Comparison of ENCODE assay signal across 21 mouse cellular contexts in genomic region chr10:117765116-117765894, GRCm38 (mm10). TPM values are rescaled to one million over a fixed set of nuclear protein-coding genes. Genes with fewer than 3 reads are reported as not detected.
A peak's percentile ranks its signal among the peaks of the same experiment; 100 is the strongest.
DNase-seq lines count a peak whose midpoint lies in the region; ATAC-seq and TF ChIP-seq lines count a peak whose summit lies in the region.
"Had no signal": no experiment of that assay in that cellular context is flagged by ENCODE, and none has a peak within 500 bp of the region (broad histone marks: within the 10 kb centered on the region; RNA-seq: fewer than 3 reads in every experiment).

No protein-coding gene starts in this region.

- no peaks in the 10 kb centered on the region for H3K9me3 ChIP-seq in midbrain, embryonic 11.5 days (ENCODE audit: control insufficient read depth, low read length)
- H3K9me3 ChIP-seq in midbrain, postnatal 0 days (ENCODE audit: low read length) = no peaks in the 10 kb centered on the region
- H3K9me3 ChIP-seq: embryonic facial prominence, embryonic 10.5 days; embryonic facial prominence, embryonic 12.5 days; forebrain, embryonic 13.5 days; forebrain, embryonic 15.5 days had no signal

- no peak overlapping the region for H3K27ac ChIP-seq in midbrain, embryonic 11.5 days (ENCODE audit: low read depth, low read length)
- no peak overlapping the region for H3K27ac ChIP-seq in midbrain, postnatal 0 days (ENCODE audit: low read depth, low read length)
- H3K27ac ChIP-seq: embryonic facial prominence, embryonic 10.5 days; embryonic facial prominence, embryonic 12.5 days; forebrain, embryonic 13.5 days; forebrain, embryonic 15.5 days had no signal

- no peak overlapping the region for H3K4me2 ChIP-seq in midbrain, embryonic 11.5 days
- no peak overlapping the region for H3K4me2 ChIP-seq in midbrain, postnatal 0 days (ENCODE audit: low read depth, low read length, poor library complexity, severe bottlenecking)
- H3K4me2 ChIP-seq: embryonic facial prominence, embryonic 12.5 days; forebrain, embryonic 13.5 days; forebrain, embryonic 15.5 days had no signal

- no peaks in the 10 kb centered on the region for H3K4me1 ChIP-seq in midbrain, embryonic 11.5 days (ENCODE audit: control insufficient read depth, insufficient read depth, low read length)
- H3K4me1 ChIP-seq in midbrain, postnatal 0 days (ENCODE audit: insufficient read depth, low read length) = no peaks in the 10 kb centered on the region
- H3K4me1 ChIP-seq: embryonic facial prominence, embryonic 10.5 days; embryonic facial prominence, embryonic 12.5 days; forebrain, embryonic 13.5 days; forebrain, embryonic 15.5 days had no signal

- TF ChIP-seq CTCF in midbrain, postnatal 0 days (IDR thresholded peaks at IDR 0.05) = no peak

- no peak overlapping the region for H3K9ac ChIP-seq in midbrain, embryonic 11.5 days (ENCODE audit: low read length)
- no peak overlapping the region for H3K9ac ChIP-seq in midbrain, postnatal 0 days (replicated peaks; ENCODE audit: low read length, poor library complexity, severe bottlenecking)
- H3K9ac ChIP-seq: embryonic facial prominence, embryonic 12.5 days; forebrain, embryonic 13.5 days; forebrain, embryonic 15.5 days; forebrain, postnatal 0 days had no signal

- ATAC-seq in midbrain, embryonic 11.5 days (ENCODE audit: low FRiP score) = no peak
- ATAC-seq in midbrain, postnatal 0 days (ENCODE audit: low FRiP score) = no peak
- ATAC-seq in megakaryocyte-erythroid progenitor cell, adult 5-6 weeks (replicated peaks; ENCODE audit: low FRiP score, low TSS enrichment, poor library complexity, severe bottlenecking) = 0 out of 2 replicates have a peak, but pooled peaks have one; percentile 19
- ATAC-seq: forebrain, embryonic 13.5 days; forebrain, embryonic 15.5 days; forebrain, postnatal 0 days had no signal

- WGBS in midbrain, embryonic 11.5 days = 95% methylated on average over 11 of the region's 11 CpGs
- 92% methylated on average over 11 of the region's 11 CpGs for WGBS in midbrain, postnatal 0 days

- H3K36me3 ChIP-seq in midbrain, embryonic 11.5 days (ENCODE audit: control insufficient read depth, insufficient read depth, low read length) = peaks cover 36% of the 10 kb centered on the region; the same call in 1 of the 2 replicates
- H3K36me3 ChIP-seq in midbrain, postnatal 0 days (ENCODE audit: insufficient read depth, low read length) = peaks cover 41% of the 10 kb centered on the region

- no peaks in the 10 kb centered on the region for H3K27me3 ChIP-seq in midbrain, embryonic 11.5 days (ENCODE audit: control insufficient read depth, insufficient read depth, low read length)
- no peaks in the 10 kb centered on the region for H3K27me3 ChIP-seq in midbrain, postnatal 0 days (ENCODE audit: insufficient read depth, low read length)
- H3K27me3 ChIP-seq: embryonic facial prominence, embryonic 12.5 days; forebrain, embryonic 13.5 days; forebrain, embryonic 15.5 days had no signal

- no peak overlapping the region for H3K4me3 ChIP-seq in midbrain, embryonic 11.5 days (ENCODE audit: low read depth, low read length)
- H3K4me3 ChIP-seq in midbrain, postnatal 0 days (ENCODE audit: low read depth, low read length) = no peak overlapping the region
- H3K4me3 ChIP-seq: embryonic facial prominence, embryonic 10.5 days; embryonic facial prominence, embryonic 12.5 days; forebrain, embryonic 13.5 days; forebrain, embryonic 15.5 days had no signal

- intact Hi-C loops in heart, postnatal 10 days (cut with DNase I) = no loop called here
- intact Hi-C loops in gastrocnemius, postnatal 14 days (cut with DNase I; ENCODE audit: low total_unique reads) = no loop called here

- peak; percentile 80 for DNase-seq in heart, adult 11 months
- DNase-seq in heart, postnatal 10 days = no peak
- DNase-seq in midbrain, embryonic 11.5 days (ENCODE audit: low spot score, missing footprints) = peak; percentile 67
- no peak for DNase-seq in midbrain, postnatal 0 days (ENCODE audit: low spot score)
- peak; percentile 26 for DNase-seq in ZHBTc4 (ENCODE audit: low read depth, low spot score)
- no peak for DNase-seq in gastrocnemius, postnatal 14 days
- no peak for DNase-seq in embryo, embryonic 11 days
- DNase-seq: adrenal gland, adult 8-10 months; adrenal gland, postnatal 14 days; adrenal gland, postnatal 36 days; cerebellum, adult 11-12 months; cerebellum, adult 2 months; cerebellum, adult 9-10 months; cerebellum, postnatal 10 days; cerebellum, postnatal 36 days; forebrain, postnatal 0 days had no signal

RNA-seq across cellular contexts. Expression of gene Slc35e3, which starts 19.1 kb away (rescaled TPM):
- 1 to 10 TPM; 7.4 to 8.5 TPM for total RNA-seq in heart, postnatal 10 days (2021)
- 21.4 TPM in 2 replicates for polyA plus RNA-seq in midbrain, embryonic 11.5 days (2014; fragmentation: Nextera tagmentation; extraction: Ambion mirVana)
- total RNA-seq in midbrain, postnatal 0 days (2014; rRNA removed) = 29.7 and 31.0 TPM in 2 replicates
- 23.7 and 24.4 TPM in 2 replicates for polyA plus RNA-seq in midbrain, postnatal 0 days (2015; fragmentation: Nextera tagmentation; extraction: Ambion mirVana)
- 1.3 and 7.2 TPM in 2 replicates for total RNA-seq in megakaryocyte-erythroid progenitor cell, adult 5-6 weeks (2014; fragmentation: Nextera tagmentation)
- total RNA-seq in megakaryocyte-erythroid progenitor cell, adult 5-6 weeks (2017) = 5.0 and 5.2 TPM in 2 replicates
- 1 to 10 TPM; 5.2 to 6.1 TPM for total RNA-seq in gastrocnemius, postnatal 14 days (2021)

RNA-seq across cellular contexts. Expression of gene Nup107, which starts 27.2 kb away (rescaled TPM):
- 10 to 100 TPM; 14.5 to 14.7 TPM for total RNA-seq in heart, postnatal 10 days (2021)
- 95.1 and 99.0 TPM in 2 replicates for polyA plus RNA-seq in midbrain, embryonic 11.5 days (2014; fragmentation: Nextera tagmentation; extraction: Ambion mirVana)
- total RNA-seq in midbrain, postnatal 0 days (2014; rRNA removed) = 14.0 and 26.9 TPM in 2 replicates
- polyA plus RNA-seq in midbrain, postnatal 0 days (2015; fragmentation: Nextera tagmentation; extraction: Ambion mirVana) = 16.7 and 17.5 TPM in 2 replicates
- 87.2 and 100 TPM in 2 replicates for total RNA-seq in megakaryocyte-erythroid progenitor cell, adult 5-6 weeks (2014; fragmentation: Nextera tagmentation)
- total RNA-seq in megakaryocyte-erythroid progenitor cell, adult 5-6 weeks (2017) = 128 and 133 TPM in 2 replicates
- 1 to 10 TPM; 7.0 to 7.6 TPM for total RNA-seq in gastrocnemius, postnatal 14 days (2021)

RNA-seq across cellular contexts. Expression of gene Mdm2, which starts 54.7 kb away (rescaled TPM):
- 10 to 100 TPM; 48.4 to 51.8 TPM for total RNA-seq in heart, postnatal 10 days (2021)
- 67.5 and 74.3 TPM in 2 replicates for polyA plus RNA-seq in midbrain, embryonic 11.5 days (2014; fragmentation: Nextera tagmentation; extraction: Ambion mirVana)
- total RNA-seq in midbrain, postnatal 0 days (2014; rRNA removed) = 65.1 and 69.9 TPM in 2 replicates
- 23.2 and 28.7 TPM in 2 replicates for polyA plus RNA-seq in midbrain, postnatal 0 days (2015; fragmentation: Nextera tagmentation; extraction: Ambion mirVana)
- 43.6 and 58.8 TPM in 2 replicates for total RNA-seq in megakaryocyte-erythroid progenitor cell, adult 5-6 weeks (2014; fragmentation: Nextera tagmentation)
- total RNA-seq in megakaryocyte-erythroid progenitor cell, adult 5-6 weeks (2017) = 45.6 and 63.7 TPM in 2 replicates
- total RNA-seq in gastrocnemius, postnatal 14 days (2021) = 10 to 100 TPM; 29.4 to 29.8 TPM

Comparison
In these comparisons a context has a peak if more than half of its experiments do, and no peak if none do; other contexts are left out.
1. DNase-seq: peak in heart, adult 11 months (single experiment), midbrain, embryonic 11.5 days (single experiment) and ZHBTc4 (single experiment); none in heart, postnatal 10 days (0 of 2), midbrain, postnatal 0 days (single experiment), gastrocnemius, postnatal 14 days (single experiment) and embryo, embryonic 11 days (single experiment).